Mouse (Mus musculus): ENCODE measurements around the gene Brip1.

DNA sequence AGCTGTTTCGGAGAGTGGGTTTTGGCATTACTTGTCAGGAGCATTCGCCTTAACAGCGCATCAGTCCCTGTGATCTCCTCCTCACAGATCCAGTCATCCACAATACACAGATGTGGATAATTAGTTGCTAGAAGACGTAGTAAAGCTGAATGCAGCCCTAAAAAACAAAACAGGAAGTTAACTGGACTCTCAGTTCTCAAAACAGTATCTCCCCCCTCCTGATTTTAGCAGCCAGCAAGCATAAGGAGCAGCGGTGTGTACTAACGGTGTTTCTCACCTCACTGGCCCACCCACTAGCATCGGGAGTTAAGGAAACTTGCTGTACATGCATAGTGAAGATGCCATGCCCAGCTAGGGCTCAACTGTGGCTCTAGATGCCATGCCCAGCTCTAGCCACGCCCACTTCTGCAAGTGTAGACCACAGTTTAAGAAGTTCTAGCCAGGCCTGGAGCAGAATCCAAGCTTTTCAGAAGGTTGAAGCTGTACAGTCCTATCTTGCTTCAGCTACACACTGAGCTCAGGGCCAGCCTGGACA, 25.7 kb upstream of the Brip1 start:
- TF ChIP-seq POLR2A (IDR thresholded peaks at IDR 0.05; ENCODE audit: extremely low read depth, insufficient read depth, low read length) (no peak), CTCF (IDR thresholded peaks at IDR 0.05; ENCODE audit: extremely low read depth, insufficient read depth, low read length) (no peak)
